Mouse (Mus musculus) frontal cortex, adult 2 months (tissue): ENCODE results near the gene Cyb5r4. TPM values are rescaled to one million over a fixed set of nuclear protein-coding genes. Genes with fewer than 3 reads are reported as not detected.
"Not testable (repeated sequence)": the region's sequence is repeated elsewhere in the genome, so short reads cannot be mapped to it uniquely, and the experiment has no call there.

Experiments
- DNase-seq, 2 experiments: peaks; one replicate each; pipeline ENCODE4 v3.0.0; 2022; ENCODE audit warnings: low spot score in 1 of 2; ENCODE audit errors: extremely low spot score in 1 of 2
- polyA plus RNA-seq: library from polyadenylated mRNA; depleted of rRNA; stranded (reverse); fragments of >200 nt; gene quantifications from 2 replicates; pipeline ENCODE4 v1.2.3, GENCODE M21; 2012

Cyb5r4 gene
- polyA plus RNA-seq, 1 experiment: 31.1 TPM

DNA sequence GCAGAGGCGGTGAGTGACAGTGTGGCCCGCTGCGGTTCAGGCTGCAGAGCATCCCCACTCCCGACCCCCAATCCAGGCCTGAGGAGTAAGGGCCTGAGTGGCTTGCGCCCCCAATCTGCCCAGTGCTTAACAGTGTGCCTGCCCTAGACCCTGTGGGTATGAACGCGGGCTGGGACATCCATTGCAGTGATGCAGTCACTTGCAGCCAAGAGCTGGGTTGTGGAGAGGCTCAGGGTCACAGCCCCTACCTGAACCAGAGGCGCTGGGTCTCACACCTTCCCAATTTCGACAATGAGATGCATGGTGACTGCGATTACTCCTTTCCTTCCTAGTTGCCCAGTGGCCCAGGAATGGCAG is 5.9 kb upstream of the Cyb5r4 start:
- no peak for DNase-seq

DNA sequence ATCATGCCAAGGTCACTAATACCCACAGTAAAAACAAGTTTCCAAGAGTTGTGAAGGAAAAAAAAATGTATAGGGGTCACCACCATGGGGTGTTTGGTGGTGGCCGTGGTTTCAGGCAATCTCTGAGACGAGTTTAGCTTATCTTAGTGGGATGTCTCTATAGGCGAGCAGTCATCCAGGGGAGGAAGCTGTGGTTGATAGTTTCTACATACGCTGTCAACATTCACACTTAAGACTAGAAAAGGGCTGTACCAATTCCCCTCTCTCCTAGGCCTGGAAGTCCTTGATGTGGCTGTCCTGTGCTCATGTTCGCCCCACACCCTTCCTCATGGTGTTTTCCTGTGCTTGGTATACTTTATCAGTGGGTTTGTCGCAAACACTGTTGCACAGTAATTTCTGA is 4.0 kb downstream of the Cyb5r4 start:
- DNase-seq: no peak

DNA sequence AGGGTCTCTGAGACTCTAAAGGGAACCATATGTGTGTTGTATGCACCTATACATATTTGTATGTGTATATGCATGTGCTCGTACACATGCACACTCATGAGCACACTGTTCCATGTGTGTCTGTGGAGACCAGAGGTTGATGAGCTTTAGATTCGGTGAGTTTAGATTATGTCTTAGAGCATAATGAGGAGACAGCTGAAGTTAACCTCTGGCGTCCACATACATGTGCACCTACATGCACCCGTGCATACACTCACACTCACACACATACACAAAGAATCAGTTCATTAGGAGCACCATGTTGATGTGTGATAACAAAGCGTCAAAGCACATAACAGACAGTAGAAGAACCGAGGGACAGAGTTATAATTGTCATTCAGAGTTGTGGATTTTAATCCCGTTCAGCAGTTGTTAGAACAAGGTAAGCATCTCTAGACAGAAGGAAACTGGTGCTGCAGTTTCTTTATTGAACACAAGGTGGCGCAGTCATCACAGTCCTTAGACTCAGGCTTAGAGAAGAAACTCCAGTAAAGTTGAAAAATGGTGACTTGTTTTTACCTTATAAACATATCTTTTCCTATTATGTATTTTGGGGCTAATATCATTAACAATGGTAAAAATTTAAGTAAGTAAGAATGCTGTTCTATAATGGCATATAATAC is 5.7 kb downstream of the Cyb5r4 start:
- DNase-seq: peak; percentile 45 to 90

GRCm38 (mm10) chr9:87032196-87032595 is 10.4 kb downstream of the Cyb5r4 start:
- no peak for DNase-seq

DNA sequence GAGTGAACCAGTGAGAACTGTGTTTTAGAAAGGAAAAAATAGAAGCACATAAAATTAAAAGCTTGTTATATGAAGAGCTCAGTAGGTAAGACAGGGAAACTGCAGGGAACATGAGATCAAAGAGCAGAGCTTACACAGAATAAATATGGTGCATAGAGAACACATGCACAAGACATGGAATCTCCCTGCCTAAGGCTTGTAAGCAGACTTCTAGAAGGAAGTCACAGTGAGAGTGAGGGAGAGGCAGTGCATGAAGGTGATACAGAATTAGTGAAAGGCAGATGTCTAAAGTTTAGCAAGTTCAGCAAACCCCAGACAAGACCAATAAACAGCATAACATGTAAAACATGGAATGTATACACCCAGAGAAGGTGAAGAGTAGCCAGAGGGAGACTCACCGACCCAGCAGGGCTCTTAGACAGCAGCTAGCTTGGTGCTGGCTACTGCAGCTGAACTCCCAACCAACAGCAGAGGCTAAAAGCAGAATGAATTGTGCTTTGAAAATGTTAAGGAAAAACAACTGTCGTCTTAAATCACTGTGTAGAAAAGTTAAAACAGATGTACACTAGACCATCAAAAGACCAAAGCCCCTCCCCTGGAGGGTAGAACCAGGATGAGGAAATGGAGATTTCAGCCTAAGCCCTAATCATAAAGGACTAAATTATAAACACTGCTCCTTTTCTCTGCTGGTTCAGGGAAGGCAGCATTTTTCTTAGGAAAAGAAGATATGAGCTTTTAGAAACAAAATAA is 13.2 kb downstream of the Cyb5r4 start:
- no peak for DNase-seq

DNA sequence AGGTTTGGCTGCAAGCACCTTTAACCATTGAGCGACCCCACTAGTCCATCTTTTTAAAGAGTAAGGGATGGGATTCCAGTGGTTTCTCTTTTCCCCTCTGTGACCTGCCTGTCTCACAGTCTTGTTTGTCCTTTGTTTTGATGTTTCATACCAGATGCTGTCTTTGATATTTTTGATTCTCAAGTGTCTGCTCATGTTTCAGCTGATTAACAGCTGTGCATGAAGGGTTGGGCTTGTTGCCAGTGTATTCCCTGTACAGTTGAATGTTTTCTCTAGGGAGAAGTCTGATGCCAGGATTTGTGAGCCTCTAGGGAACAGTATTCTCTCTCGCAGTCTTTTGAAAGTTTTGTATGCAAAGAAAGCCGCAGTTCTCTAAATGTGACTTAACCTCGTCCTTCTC is 27.6 kb downstream of the Cyb5r4 start:
- DNase-seq: peak in 1 of 2 experiments; percentile 34

DNA sequence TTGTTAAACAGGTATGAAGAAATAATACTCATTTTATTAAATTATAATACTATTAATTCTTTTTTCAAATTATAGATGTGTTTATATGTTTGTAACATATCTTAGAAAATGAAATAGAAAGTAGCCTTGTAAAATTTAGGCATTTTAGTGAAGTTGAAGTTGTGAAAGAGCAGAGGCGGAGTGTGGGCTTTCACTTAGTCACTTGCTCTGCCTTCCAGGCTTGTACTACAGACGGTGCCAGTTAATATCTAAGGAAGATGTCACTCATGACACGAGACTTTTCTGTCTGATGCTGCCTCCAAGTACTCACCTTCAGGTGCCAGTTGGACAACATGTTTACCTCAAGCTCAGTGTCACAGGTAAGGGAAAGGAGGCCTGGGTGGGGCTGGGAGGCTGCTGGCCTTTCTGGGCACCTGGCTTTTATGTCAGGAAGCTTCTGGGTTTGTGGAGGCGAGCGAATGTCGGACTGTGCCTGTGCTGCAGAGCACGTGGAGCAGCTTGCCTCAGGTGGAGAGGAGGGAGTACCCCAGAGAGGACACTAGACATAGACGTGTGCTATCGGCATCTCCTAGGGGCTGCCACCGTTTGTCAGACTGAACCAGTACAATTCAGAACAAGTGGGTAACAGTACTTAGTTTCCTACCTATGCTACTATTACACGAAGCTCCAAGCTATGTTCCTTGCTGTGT is 33.9 kb downstream of the Cyb5r4 start:
- peak; percentile 12 to 50 for DNase-seq

DNA sequence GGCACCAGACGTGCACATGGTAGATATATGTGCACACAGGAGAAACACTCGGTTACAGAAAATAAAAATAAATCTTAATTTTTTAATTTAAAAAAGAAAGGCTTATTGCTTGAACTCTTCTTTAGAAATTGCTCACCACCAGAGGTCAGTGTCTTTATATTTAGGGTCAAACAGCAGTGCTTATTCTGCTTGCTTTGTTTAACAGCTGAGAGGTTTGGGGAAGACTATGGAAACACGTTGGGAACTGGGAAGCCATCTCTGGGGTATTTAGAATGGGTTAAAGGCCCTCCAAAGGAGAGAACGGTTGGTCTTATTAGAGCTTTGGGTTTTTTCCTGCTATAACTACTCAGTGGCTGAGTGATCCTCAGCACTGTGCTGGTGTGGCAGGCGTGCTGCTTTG is 40.5 kb downstream of the Cyb5r4 start:
- no peak for DNase-seq

- DNase-seq: no peak
These were observed 46.3 kb downstream of the Cyb5r4 start for GRCm38 (mm10) chr9:87068160-87068559.

DNA sequence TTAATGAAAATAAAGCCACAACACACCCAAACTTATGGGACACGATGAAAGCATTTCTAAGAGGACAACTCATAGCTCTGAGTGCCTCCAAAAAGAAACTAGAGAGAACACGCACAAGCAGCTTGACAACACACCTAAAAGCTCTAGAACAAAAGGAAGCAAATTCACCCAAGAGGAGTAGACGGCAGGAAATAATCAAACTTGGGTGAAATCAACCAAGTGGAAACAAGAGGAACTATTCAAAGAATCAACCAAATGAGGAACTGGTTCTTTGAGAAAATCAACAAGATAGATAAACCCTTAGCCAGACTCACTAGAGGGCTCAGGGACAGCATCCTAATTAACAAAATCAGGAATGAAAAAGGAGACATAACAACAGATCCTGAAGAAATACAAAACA is 49.8 kb downstream of the Cyb5r4 start:
- DNase-seq: not testable (repeated sequence)

DNA sequence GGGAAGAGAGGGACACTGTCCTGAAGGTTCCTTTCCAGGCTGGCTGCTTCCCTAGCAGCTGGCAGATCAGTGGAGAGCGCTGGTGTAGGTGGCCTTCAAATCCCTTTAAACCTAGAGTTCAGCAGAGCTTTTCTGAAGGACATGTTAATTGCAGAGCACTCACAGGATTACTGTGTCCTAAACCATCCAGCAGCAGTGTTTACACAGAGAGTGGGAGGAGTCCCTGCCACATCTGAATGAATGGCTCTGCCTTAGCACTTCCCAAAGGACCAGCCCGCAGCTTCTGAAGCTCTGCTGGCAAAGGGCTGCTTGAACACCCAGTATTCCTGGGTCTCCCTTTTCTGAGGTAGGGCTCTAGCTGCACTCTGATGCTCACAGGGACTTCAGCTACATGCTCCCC is 56.1 kb downstream of the Cyb5r4 start:
- no peak for DNase-seq

DNA sequence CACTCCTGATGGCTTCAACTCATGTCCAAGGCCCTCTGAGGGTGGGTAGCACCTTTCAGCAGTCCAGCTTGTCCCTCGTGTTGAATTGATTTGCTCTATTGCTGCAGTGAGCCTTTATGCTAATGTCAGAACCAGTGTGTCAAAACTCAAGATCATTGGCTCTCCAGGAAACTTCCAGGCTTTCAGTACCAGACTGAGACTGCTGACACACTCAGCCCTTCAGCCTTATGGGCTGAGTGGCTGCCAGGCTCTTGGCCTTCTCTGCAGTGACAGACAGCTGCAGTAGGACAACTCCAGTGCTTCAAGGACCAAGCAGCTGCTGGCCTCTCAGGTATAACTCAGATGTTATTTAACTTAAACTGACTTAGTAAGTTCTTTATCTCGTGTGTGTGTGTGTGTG is 57.7 kb downstream of the Cyb5r4 start:
- DNase-seq: no peak

- DNase-seq: no peak
These were observed 65.2 kb downstream of the Cyb5r4 start for GRCm38 (mm10) chr9:87086991-87087390.

DNA sequence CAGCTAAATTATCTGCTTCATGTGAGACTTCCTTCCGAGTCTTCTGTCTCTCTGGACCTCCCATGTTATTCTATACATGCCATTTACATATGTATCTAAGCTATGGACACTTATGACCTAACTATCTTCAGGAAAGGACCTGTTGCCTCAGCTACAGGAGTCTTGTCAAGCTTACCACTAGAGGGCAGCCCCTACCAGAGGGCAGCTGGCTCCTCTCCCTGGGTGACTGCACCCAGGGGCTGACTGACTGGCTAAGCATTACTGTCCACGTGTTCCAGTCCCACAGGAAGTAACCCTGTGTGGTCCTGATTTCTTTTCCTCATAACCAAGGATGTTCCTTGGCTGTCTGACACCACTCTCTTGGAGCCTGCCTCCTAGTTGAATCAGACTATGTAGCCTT is 76.2 kb downstream of the Cyb5r4 start:
- DNase-seq: peak in 1 of 2 experiments; percentile 67

- DNase-seq: peak in 1 of 2 experiments; percentile 22
These were observed 93.2 kb downstream of the Cyb5r4 start for GRCm38 (mm10) chr9:87115019-87115418.

GRCm38 (mm10) chr9:87115456-87115931 is 93.7 kb downstream of the Cyb5r4 start:
- peak in 1 of 2 experiments; percentile 37 for DNase-seq

DNA sequence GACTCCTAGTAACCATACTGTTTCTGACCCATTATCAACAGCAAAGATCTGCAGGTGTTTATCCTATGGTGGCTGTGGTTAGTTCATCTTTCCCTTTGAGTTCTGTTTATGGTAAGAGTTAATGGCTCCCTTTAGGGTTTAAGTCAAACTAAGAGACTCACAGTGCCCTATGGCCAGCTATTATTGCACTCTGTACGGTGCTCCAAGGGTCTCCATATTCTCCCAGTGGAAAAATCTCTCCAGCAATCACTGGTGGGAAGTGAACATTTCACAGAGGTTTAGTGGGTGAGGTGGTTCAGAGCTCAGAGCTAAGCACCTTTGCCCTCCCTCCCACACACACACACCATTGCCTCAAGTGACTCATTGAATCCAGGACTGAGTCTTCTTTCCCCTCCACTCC is 94.2 kb downstream of the Cyb5r4 start:
- DNase-seq: no peak

DNA sequence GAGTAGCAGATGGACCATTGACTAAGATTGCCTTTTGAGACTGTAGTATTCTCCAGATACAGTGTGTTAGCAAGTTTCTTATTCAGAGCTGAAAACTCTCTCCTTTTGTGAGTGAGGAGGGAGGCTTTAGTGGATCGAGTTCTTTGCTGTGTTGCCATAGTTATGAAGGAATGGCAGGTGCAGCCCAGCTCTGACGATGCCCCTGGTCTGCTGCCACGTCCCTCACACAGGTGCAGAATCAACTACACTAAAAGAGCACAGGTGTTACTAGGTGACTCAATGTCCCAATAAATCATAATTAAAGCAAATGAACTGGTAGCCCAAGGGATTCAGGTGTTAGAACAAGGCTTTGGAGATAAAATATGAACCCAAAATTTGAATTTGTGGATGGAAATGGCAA is 97.2 kb downstream of the Cyb5r4 start:
- no peak for DNase-seq

DNA sequence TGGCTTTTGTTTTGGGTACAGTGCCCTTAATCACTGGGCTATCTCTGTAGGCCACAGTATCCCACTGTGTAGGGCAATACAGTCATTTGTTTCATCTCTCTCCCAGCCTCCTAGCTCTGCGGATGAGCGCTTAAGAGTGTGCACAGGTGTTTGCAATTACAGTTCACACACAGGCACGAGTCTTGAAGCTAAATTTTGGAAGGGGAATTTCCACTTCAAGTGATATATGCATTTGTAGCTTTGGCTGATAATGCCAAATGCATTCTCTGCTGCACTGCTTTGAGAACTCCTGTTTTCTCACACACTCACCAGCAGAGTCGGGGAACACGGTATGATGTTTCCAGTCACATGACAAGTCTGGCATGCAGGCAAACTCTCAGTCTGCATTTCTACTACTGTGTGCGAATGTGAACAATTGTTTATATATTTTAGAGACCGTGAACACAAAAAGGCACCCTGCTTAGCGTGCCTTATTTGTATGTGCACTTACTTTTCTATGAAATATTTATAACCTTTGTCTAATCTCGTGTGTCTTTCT is 100.2 kb downstream of the Cyb5r4 start:
- no peak for DNase-seq

GRCm38 (mm10) chr9:87127046-87127445 is 105.2 kb downstream of the Cyb5r4 start:
- not testable (repeated sequence) for DNase-seq
